Mouse (Mus musculus): Measurements from ENCODE around the gene Zfp764. TPM values are rescaled to one million over a fixed set of nuclear protein-coding genes. Genes with fewer than 3 reads are reported as not detected.
"Not testable (repeated sequence)": the region's sequence is repeated elsewhere in the genome, so short reads cannot be mapped to it uniquely, and the experiment has no call there.

Zfp764 gene
- polyA plus RNA-seq, 1 experiment from 2014 or later: 8.8 TPM

- 0 out of 2 replicates have a peak, but pooled peaks cover 3% of the 10 kb centered on the region for H3K9me3 ChIP-seq (ENCODE audit: control insufficient read depth, low read length)
- H3K9ac ChIP-seq (ENCODE audit: low read depth, low read length): no peak overlapping the region
- no peak overlapping the region for H3K4me2 ChIP-seq (replicated peaks; ENCODE audit: low read depth, low read length)
- no peak overlapping the region for H3K27ac ChIP-seq (ENCODE audit: low read depth, low read length)
- no peaks in the 10 kb centered on the region for H3K4me1 ChIP-seq (ENCODE audit: control insufficient read depth, insufficient read depth, low read length)
- no peak overlapping the region for H3K4me3 ChIP-seq (ENCODE audit: low read length)
- no peak for ATAC-seq (ENCODE audit: low FRiP score, low TSS enrichment)
- H3K27me3 ChIP-seq (ENCODE audit: control insufficient read depth, insufficient read depth, low read length): no peaks in the 10 kb centered on the region
- WGBS: 82% methylated on average over 6 of the region's 6 CpGs
- peaks cover 6% of the 10 kb centered on the region; the same call in 1 of the 2 replicates for H3K36me3 ChIP-seq (ENCODE audit: control insufficient read depth, insufficient read depth, low read length)
Observed at GRCm38 (mm10) chr7:127378310-127378921, 28.2 kb downstream of the Zfp764 start.

GRCm38 (mm10) chr7:127375271-127376245 is 31.1 kb downstream of the Zfp764 start, which contains the start of gene Zfp747:
TSS of gene Zfp747 (minus strand) at chr7:127376050.
- H3K9me3 ChIP-seq (ENCODE audit: control insufficient read depth, low read length); H3K4me1 ChIP-seq (ENCODE audit: control insufficient read depth, insufficient read depth, low read length); H3K36me3 ChIP-seq (ENCODE audit: control insufficient read depth, insufficient read depth, low read length); H3K27me3 ChIP-seq (ENCODE audit: control insufficient read depth, insufficient read depth, low read length): not testable (repeated sequence)
- 1% methylated on average over 49 of the region's 49 CpGs for WGBS
- Histone ChIP-seq H3K4me3 (ENCODE audit: low read length) (peak within 1 kb of the TSS; percentile 73), H3K9ac (ENCODE audit: low read depth, low read length) (peak within 1 kb of the TSS; percentile 73), H3K4me2 (replicated peaks; ENCODE audit: low read depth, low read length) (peak within 1 kb of the TSS; percentile 71), H3K27ac (ENCODE audit: low read depth, low read length) (peak within 1 kb of the TSS; percentile 62; the same call in 1 of the 2 replicates)
- ATAC-seq (ENCODE audit: low FRiP score, low TSS enrichment): peak; percentile 93

DNA sequence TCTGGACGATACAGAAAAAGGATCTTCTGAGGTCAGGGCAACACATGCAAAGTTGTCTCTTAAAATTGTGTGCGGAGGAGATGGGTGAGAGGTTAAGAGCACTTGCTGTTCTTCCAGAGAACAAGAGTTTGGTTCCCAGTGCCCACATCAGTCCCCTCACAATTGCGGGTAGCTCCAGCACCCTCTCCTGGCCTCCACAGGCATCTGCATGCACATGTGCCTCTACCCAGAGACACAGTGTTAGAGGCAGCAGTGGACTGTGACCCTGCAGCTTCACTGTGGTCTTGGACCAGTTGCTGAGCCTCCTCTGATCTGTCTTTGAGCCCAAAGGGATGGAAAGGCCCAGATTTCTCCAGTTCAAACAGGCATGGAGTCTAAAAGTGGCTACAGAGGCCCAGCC is 34.8 kb downstream of the Zfp764 start:
- H3K27ac ChIP-seq (ENCODE audit: low read depth, low read length); H3K4me1 ChIP-seq (ENCODE audit: control insufficient read depth, insufficient read depth, low read length); H3K9me3 ChIP-seq (ENCODE audit: control insufficient read depth, low read length); H3K27me3 ChIP-seq (ENCODE audit: control insufficient read depth, insufficient read depth, low read length); H3K4me3 ChIP-seq (ENCODE audit: low read length); H3K9ac ChIP-seq (ENCODE audit: low read depth, low read length); ATAC-seq (ENCODE audit: low FRiP score, low TSS enrichment); H3K4me2 ChIP-seq (replicated peaks; ENCODE audit: low read depth, low read length); H3K36me3 ChIP-seq (ENCODE audit: control insufficient read depth, insufficient read depth, low read length): not testable (repeated sequence)
- WGBS: 78% methylated on average over 3 of the region's 3 CpGs

GRCm38 (mm10) chr7:127371213-127371612 is 35.4 kb downstream of the Zfp764 start:
- no peak overlapping the region for H3K9ac ChIP-seq (ENCODE audit: low read depth, low read length)
- H3K4me1 ChIP-seq (ENCODE audit: control insufficient read depth, insufficient read depth, low read length): no peaks in the 10 kb centered on the region
- no peak overlapping the region for H3K4me2 ChIP-seq (replicated peaks; ENCODE audit: low read depth, low read length)
- no peak overlapping the region for H3K27ac ChIP-seq (ENCODE audit: low read depth, low read length)
- no peaks in the 10 kb centered on the region for H3K9me3 ChIP-seq (ENCODE audit: control insufficient read depth, low read length)
- no peaks in the 10 kb centered on the region for H3K27me3 ChIP-seq (ENCODE audit: control insufficient read depth, insufficient read depth, low read length)
- 85% methylated on average over 2 of the region's 2 CpGs for WGBS
- ATAC-seq (ENCODE audit: low FRiP score, low TSS enrichment): no peak
- peaks cover 6% of the 10 kb centered on the region; the same call in 1 of the 2 replicates for H3K36me3 ChIP-seq (ENCODE audit: control insufficient read depth, insufficient read depth, low read length)
- no peak overlapping the region for H3K4me3 ChIP-seq (ENCODE audit: low read length)

DNA sequence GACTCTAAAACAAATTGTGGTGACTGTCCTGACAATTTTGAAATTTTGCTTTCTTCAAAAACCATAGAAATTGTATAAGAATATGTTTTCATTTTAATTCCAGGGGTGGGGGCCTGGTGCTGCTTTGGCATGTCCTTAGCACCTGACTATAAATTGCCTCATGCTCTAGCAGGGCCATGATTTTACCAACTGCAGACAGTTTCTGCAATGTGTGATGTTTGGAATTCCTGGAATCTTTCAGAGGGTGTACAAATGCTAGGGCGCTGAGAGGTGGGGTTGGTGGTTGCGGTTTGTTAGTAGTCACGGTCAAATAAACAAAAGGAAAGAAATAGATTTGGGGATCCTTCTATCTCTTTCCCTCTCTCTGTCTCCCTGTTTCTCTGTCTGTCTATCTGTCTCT is 40.4 kb downstream of the Zfp764 start:
- Histone ChIP-seq H3K9ac (ENCODE audit: low read depth, low read length) (no peak overlapping the region), H3K4me3 (ENCODE audit: low read length) (no peak overlapping the region), H3K4me1 (ENCODE audit: control insufficient read depth, insufficient read depth, low read length) (no peaks in the 10 kb centered on the region), H3K4me2 (replicated peaks; ENCODE audit: low read depth, low read length) (no peak overlapping the region), H3K27me3 (ENCODE audit: control insufficient read depth, insufficient read depth, low read length) (0 out of 2 replicates have a peak, but pooled peaks cover 5% of the 10 kb centered on the region), H3K27ac (ENCODE audit: low read depth, low read length) (no peak overlapping the region), H3K9me3 (ENCODE audit: control insufficient read depth, low read length) (no peaks in the 10 kb centered on the region), H3K36me3 (ENCODE audit: control insufficient read depth, insufficient read depth, low read length) (no peaks in the 10 kb centered on the region)
- 91% methylated on average over 3 of the region's 3 CpGs for WGBS
- ATAC-seq (ENCODE audit: low FRiP score, low TSS enrichment): no peak

DNA sequence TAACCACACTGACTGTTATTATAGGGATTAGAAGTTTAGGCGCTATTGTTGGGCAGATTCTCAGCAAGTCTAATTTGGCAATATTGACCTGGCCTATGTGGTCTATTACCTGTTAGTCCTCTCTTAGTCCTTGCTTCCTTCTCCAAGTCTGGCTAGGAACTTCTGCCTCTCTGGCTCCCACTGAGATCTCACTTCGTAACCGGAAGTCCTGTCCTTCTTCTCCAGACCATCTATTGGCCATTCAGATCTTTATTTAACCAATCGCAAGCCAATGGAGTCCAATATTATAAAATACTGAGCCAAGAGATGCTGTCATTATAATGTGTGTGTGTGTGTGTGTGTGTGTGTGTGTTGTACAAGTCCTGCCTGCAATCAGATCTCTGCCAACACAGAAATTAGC is 42.5 kb downstream of the Zfp764 start:
- 58% methylated on average over 4 of the region's 4 CpGs for WGBS

GRCm38 (mm10) chr7:127363475-127363921 is 43.1 kb downstream of the Zfp764 start:
- Histone ChIP-seq H3K9ac (ENCODE audit: low read depth, low read length) (peak overlapping the region; percentile 38), H3K36me3 (ENCODE audit: control insufficient read depth, insufficient read depth, low read length) (no peaks in the 10 kb centered on the region), H3K9me3 (ENCODE audit: control insufficient read depth, low read length) (no peaks in the 10 kb centered on the region), H3K4me3 (ENCODE audit: low read length) (peak overlapping the region; percentile 33), H3K27ac (ENCODE audit: low read depth, low read length) (no peak overlapping the region), H3K4me2 (replicated peaks; ENCODE audit: low read depth, low read length) (peak overlapping the region; percentile 60), H3K27me3 (ENCODE audit: control insufficient read depth, insufficient read depth, low read length) (peaks cover 17% of the 10 kb centered on the region; the same call in 1 of the 2 replicates), H3K4me1 (ENCODE audit: control insufficient read depth, insufficient read depth, low read length) (no peaks in the 10 kb centered on the region)
- peak; percentile 43; the same call in 1 of the 2 replicates for ATAC-seq (ENCODE audit: low FRiP score, low TSS enrichment)
- WGBS: under 1% methylated on average over 24 of the region's 24 CpGs

More for the DNA sequence above, 42.5 kb downstream of the Zfp764 start:
- Histone ChIP-seq H3K9me3 (ENCODE audit: control insufficient read depth, low read length) (no peaks in the 10 kb centered on the region), H3K36me3 (ENCODE audit: control insufficient read depth, insufficient read depth, low read length) (no peaks in the 10 kb centered on the region), H3K4me3 (ENCODE audit: low read length) (no peak overlapping the region; the same call in 1 of the 2 replicates), H3K27ac (ENCODE audit: low read depth, low read length) (no peak overlapping the region), H3K4me2 (replicated peaks; ENCODE audit: low read depth, low read length) (peak overlapping the region; percentile 60), H3K9ac (ENCODE audit: low read depth, low read length) (no peak overlapping the region; the same call in 1 of the 2 replicates), H3K4me1 (ENCODE audit: control insufficient read depth, insufficient read depth, low read length) (no peaks in the 10 kb centered on the region), H3K27me3 (ENCODE audit: control insufficient read depth, insufficient read depth, low read length) (peaks cover 17% of the 10 kb centered on the region; the same call in 1 of the 2 replicates)
- ATAC-seq (ENCODE audit: low FRiP score, low TSS enrichment): no peak

GRCm38 (mm10) chr7:127362418-127362817 is 44.2 kb downstream of the Zfp764 start:
- H3K4me2 ChIP-seq (replicated peaks; ENCODE audit: low read depth, low read length); H3K36me3 ChIP-seq (ENCODE audit: control insufficient read depth, insufficient read depth, low read length); H3K9me3 ChIP-seq (ENCODE audit: control insufficient read depth, low read length); ATAC-seq (ENCODE audit: low FRiP score, low TSS enrichment); H3K4me1 ChIP-seq (ENCODE audit: control insufficient read depth, insufficient read depth, low read length); H3K27ac ChIP-seq (ENCODE audit: low read depth, low read length); H3K9ac ChIP-seq (ENCODE audit: low read depth, low read length): not testable (repeated sequence)
- H3K4me3 ChIP-seq (ENCODE audit: low read length): peak overlapping the region; percentile 0; the same call in 1 of the 2 replicates
- 29% methylated on average over 13 of the region's 13 CpGs for WGBS
- peaks cover 17% of the 10 kb centered on the region; the same call in 1 of the 2 replicates for H3K27me3 ChIP-seq (ENCODE audit: control insufficient read depth, insufficient read depth, low read length)
